Mouse (Mus musculus): ENCODE measurements at regions not wholly inside any gene's neighbourhood (a gene's known extent, or its start where the extent isn't known, plus 50 kb on each side); places are given as distances from the start of the nearest gene placed in this dataset.

DNA sequence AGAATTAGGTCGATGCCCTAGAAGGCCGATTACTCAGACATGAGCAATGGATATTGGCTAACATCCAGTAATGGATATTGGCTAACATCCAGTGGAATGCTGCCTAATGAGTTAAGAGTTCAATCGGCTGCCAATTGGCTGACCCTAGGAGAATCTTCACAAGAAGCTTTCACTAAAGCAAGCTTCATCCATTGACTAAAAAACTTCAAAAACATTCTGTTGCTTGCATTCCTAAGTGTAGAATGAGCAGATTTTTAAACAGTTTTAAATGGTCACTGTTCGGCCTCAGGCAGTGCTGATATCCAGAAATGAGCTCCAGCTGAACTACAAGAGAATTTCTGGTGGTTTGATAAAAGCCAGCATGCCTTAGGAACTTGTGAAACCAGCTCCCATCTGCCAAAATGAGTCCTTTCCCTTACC lies 56.8 kb upstream of the Cenpe start:
- peak; percentile 4 to 40 for DNase-seq (ENCODE audit: low spot score in 2 of 2)

Measured in heart, adult 9 months (tissue).